Mouse (Mus musculus) left cerebral cortex, postnatal 4 days (tissue): ENCODE data around the gene Gm29423. TPM values are rescaled to one million over a fixed set of nuclear protein-coding genes. Genes with fewer than 3 reads are reported as not detected.
"Not testable (repeated sequence)": the region's sequence is repeated elsewhere in the genome, so short reads cannot be mapped to it uniquely, and the experiment has no call there.

Source experiments
- DNase-seq: peaks from one replicate; pipeline ENCODE4 v3.0.0-alpha.2; 2022
- intact Hi-C: fragments of 180-260 bp; cut with DNase I; formaldehyde crosslinking; loops from one replicate; pipeline ENCODE4 v1.15.1; 2025
- total RNA-seq, 2 experiments: library from RNA; stranded (reverse); gene quantifications; 2 replicates each; pipeline ENCODE4 v1.2.3; 2021

The Gm29423 gene
- total RNA-seq: not detected

- DNase-seq, intact Hi-C loops: not testable (repeated sequence)
Measured at GRCm38 (mm10) chrY:70303187-70303586, at the start of gene Gm29423, which contains the start of gene Gm29644. Gene Gm29423 (minus strand): TSS chrY:70303287. Gene Gm29644 (minus strand): TSS chrY:70303343.

DNA sequence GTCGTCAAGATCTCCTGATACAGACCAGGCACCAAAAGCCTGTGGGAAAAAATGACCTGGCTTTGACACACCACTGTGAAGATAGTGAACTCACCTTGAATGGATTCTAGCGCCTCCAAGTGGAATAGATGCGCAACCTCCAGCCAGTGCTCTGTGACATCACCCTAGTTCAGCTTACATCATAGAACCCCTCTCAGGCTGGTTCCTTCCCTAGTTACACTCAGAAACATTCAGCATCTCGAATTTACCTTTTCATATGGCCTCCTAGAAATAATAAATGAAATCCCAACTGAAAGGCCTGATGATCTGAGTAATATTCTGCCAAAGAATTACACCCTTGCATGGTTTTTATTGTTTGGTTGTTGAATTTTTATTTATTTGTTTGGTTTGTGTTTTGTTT, 29.5 kb downstream of the Gm29423 start, which contains the start of gene Gm21118:
Gene Gm21118 (minus strand): TSS at position 101 of the 400 bp plus-strand sequence.
- intact Hi-C loops, DNase-seq: not testable (repeated sequence)

Other genes starting within 250 kb of the Gm29423 start
- gene Gm21118, start 29.6 kb downstream of the Gm29423 start, total RNA-seq: not detected
- not detected for gene Gm29644, start 56 bp upstream of the Gm29423 start, total RNA-seq
- not detected for gene Gm20888, start 138.6 kb upstream of the Gm29423 start, total RNA-seq